Mouse (Mus musculus): ENCODE results near the gene Mtss1l. TPM values are rescaled to one million over a fixed set of nuclear protein-coding genes. Genes with fewer than 3 reads are reported as not detected.
"Not testable (repeated sequence)": the region's sequence is repeated elsewhere in the genome, so short reads cannot be mapped to it uniquely, and the experiment has no call there.

Gene Mtss1l
- total RNA-seq, 2 experiments from 2014 or later = 196 to 205 TPM

DNA sequence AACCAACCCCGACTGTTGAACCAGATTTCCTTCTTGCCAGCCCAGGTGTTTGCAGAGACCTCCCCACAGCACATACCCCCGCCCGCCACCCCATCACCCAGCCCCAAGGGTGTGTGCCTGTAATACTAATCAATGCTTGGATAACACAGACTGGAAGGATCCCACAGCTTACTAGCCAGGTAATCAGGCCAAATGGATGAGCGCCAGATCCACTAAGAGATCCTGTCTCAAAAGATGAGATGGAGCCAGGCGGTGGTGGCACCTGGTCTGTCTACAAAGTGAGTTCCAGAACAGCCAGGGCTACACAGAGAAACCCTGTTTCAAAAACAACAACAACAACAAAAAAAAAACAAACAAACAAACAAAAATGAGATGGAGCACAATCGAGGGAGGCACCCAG is 46.0 kb downstream of the Mtss1l start:
- DNase-seq (ENCODE audit: low spot score in 2 of 2) = no peak
- intact Hi-C loops (cut with DNase I) = no loop called here

DNA sequence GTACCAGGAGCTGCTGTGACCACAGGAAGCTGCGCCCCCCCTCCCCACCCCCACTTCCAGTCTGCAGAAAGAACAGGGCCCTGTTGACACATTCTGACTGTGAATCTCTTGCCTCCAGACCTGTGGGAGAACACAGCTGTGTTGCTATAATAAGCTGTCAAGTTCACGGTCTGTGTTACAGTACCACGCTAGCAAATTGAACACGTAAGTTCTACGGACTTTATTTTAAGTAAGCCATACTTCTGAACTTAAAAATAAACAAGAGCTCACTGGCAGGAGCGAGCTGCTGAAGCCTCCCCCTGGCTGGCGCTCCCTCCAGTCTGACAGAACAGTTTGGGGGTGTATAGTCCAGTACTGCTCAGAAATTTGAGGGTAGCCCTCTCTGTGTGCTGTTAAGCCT is 51.2 kb downstream of the Mtss1l start:
- intact Hi-C loops (cut with DNase I) = no loop called here
- DNase-seq (ENCODE audit: low spot score in 2 of 2) = peak; percentile 28 to 53

GRCm38 (mm10) chr8:110774047-110774446 is 52.8 kb downstream of the Mtss1l start:
- intact Hi-C loops (cut with DNase I) = no loop called here
- no peak for DNase-seq (ENCODE audit: low spot score in 2 of 2)

- intact Hi-C loops (cut with DNase I) = no loop called here
- no peak for DNase-seq (ENCODE audit: low spot score in 2 of 2)
These were observed 53.4 kb downstream of the Mtss1l start for GRCm38 (mm10) chr8:110774725-110775124.

GRCm38 (mm10) chr8:110775316-110775715 is 54.0 kb downstream of the Mtss1l start:
- DNase-seq (ENCODE audit: low spot score in 2 of 2) = no peak

DNA sequence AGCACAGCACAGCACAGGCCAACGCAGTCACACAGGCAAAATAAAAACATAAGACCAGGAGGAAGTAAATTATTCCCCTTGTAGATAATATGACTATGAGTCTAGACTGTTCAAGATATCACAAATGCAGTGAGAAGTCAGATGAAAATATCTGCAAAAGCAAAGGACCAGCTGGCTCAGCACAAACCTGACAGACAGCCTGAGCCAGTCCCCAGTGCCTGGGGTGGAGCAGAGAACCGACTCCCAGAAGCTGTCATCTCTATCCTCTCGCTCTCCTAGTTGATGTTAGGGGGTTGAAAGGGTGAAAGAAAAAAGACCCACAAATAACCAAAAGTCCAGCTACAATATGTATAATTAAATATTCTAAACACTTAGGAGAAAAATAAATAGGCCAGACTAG is 54.4 kb downstream of the Mtss1l start:
- DNase-seq (ENCODE audit: low spot score in 2 of 2) = no peak
- intact Hi-C loops (cut with DNase I) = no loop called here

More at GRCm38 (mm10) chr8:110775316-110775715, 54.0 kb downstream of the Mtss1l start:
- intact Hi-C loops (cut with DNase I) = no loop called here

DNA sequence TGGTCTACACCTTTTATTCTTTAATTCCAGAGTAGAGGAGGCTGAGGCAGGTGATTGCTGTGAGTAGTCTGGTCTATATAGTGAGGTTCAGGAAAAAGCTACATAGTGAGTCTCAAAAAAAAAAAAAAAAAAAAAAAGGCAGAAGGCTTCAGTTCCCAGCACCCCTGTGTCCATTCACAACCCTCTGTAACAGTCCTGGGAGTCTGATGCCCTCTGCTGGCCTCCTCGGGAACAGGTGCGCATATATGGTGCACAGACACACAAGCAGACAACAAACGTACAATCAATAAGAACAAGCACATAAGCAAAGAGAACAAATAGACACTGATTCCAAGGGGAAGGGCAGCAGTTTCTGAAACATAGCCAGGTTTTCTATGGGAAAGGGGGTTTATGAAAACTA is 55.1 kb downstream of the Mtss1l start:
- intact Hi-C loops (cut with DNase I) = no loop called here
- DNase-seq (ENCODE audit: low spot score in 2 of 2) = no peak

DNA sequence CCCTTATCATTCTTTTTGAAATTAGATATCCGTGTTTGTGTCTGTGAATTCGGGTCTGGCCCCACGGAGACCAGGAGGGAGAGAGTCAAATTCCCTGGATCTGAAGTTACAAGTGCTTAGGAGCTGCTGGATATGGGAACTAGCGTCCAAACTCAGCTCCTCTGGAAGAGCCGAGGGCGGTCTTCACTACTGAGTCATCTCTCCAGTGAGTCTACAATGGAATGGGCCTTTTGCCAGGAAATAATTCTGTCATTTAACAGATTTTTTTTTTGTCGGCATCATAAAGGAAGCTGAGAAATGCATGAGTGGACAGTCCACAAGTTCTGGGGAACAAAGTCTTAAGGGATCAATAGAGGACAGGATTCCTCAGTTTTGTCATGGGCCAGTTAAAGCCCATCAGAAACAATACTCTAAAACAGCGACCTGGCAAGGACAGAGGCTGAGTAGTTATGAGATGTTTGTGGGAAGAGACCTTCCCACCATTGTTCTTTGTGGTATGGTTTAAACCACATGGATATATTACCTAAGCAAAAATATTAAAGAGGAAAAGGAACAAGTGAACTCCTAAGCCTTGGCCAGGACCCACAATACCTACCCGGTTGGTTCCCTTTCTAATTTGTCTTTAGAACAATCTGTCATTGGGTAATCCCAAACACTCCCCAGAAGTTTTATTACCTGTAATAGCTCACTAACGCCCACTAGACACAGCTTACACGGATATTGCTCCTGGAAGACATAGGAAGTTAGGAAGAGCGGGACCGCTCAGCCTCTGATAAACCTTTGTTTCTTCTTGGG is 58.8 kb downstream of the Mtss1l start:
- intact Hi-C loops (cut with DNase I) = no loop called here
- no peak for DNase-seq (ENCODE audit: low spot score in 2 of 2)

DNA sequence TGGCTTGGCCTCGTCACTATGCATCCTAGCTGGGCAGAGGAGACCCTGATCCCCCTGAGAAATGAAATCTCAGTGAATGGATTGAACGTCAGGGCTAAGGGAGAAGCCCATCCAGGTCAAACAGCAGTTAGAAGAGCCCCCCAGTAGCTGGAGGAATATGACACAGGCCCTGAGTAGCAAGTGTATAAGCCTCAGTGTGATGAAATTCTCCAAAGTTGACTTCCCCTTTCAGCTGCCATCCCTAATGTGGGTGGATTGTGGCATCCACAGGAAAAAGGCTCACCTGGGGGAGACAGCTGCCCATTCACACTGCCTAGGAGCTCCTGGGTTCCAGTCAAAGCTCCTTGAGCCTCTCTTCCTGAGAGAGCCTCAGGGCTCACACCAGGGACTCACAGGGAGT is 64.1 kb downstream of the Mtss1l start:
- intact Hi-C loops (cut with DNase I) = no loop called here
- DNase-seq (ENCODE audit: low spot score in 2 of 2) = no peak

GRCm38 (mm10) chr8:110786501-110786900 is 65.2 kb downstream of the Mtss1l start:
- intact Hi-C loops (cut with DNase I); DNase-seq (ENCODE audit: low spot score in 2 of 2): not testable (repeated sequence)

DNA sequence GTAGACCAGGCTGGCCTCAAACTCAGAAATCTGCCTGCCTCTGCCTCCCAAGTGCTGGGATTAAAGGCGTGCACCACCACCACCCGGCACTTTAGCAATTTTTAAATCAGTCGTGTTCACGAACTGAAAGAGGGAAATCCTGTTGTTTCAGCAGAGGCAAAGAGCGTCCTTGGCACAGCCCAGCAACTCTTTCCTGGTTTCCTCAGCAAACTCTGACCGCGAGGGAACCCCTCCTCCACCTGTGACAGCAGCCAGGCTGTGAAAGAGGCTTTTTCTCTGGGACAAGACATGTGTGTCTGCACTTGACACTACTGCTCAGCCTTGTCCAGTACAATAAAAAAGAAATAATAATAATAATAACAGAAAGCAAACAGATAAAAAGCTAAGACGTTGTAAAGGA is 65.7 kb downstream of the Mtss1l start:
- intact Hi-C loops (cut with DNase I) = no loop called here
- no peak for DNase-seq (ENCODE audit: low spot score in 2 of 2)

GRCm38 (mm10) chr8:110787411-110787954 is 66.2 kb downstream of the Mtss1l start:
- no peak for DNase-seq (ENCODE audit: low spot score in 2 of 2)
- intact Hi-C loops (cut with DNase I) = no loop called here

DNA sequence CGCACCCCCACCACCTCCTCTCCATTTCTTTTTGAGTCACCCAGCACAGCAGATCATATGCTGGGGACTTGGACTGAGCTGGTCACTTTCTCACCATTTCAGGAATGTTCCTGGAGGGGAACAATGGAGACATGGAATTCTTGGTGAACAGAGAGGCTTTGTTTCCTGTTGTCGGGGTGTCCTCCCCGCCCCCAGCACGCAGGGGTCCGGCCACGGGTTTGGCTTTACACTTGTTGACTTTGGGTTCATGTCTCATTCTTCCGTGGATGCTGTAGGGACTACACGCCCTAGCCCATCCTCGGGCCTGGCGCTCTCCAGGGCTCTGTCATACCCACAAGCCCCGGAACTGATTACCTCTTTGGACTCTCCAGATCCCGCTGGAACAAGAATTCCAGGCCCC is 67.7 kb downstream of the Mtss1l start:
- intact Hi-C loops (cut with DNase I) = no loop called here
- DNase-seq (ENCODE audit: low spot score in 2 of 2) = no peak

GRCm38 (mm10) chr8:110789571-110789970 is 68.3 kb downstream of the Mtss1l start:
- no peak for DNase-seq (ENCODE audit: low spot score in 2 of 2)

DNA sequence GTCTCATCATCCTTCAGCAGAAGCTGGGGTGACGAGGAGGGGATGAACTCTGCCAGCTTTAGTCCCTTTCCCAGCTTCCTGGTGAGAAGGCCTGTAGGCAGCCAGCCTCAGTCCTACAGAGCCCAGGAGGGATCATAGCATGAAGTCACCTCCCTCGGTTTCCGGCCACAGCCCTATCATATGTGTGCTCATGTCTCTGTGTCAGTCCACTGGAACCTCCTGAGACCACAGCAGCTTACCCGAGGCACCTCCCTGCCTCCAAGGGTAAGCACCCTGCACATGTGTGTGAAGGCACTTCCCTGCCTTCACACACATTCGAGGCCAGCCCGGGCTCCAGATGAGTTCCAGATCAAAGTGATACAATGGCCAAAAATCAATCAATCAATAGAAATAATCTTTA is 69.0 kb downstream of the Mtss1l start:
- intact Hi-C loops (cut with DNase I) = no loop called here
- DNase-seq (ENCODE audit: low spot score in 2 of 2) = no peak

More at GRCm38 (mm10) chr8:110789571-110789970, 68.3 kb downstream of the Mtss1l start:
- intact Hi-C loops (cut with DNase I) = no loop called here

Other genes with a start within 250 kb of the Mtss1l start
- 10 to 100 TPM; 23.6 to 24.1 TPM for gene Vac14, start 102.9 kb upstream of the Mtss1l start, total RNA-seq (2021)
- 100 to 1,000 TPM; 103 to 107 TPM for gene Il34, start 84.4 kb downstream of the Mtss1l start, total RNA-seq (2021)
- gene Cog4, start 125.1 kb downstream of the Mtss1l start, total RNA-seq (2021) = 10 to 100 TPM; 51.7 to 61.4 TPM
- 10 to 100 TPM; 57.9 to 65.3 TPM for gene Sf3b3, start 125.3 kb downstream of the Mtss1l start, total RNA-seq (2021)
- 10 to 100 TPM; 17.2 to 21.7 TPM for gene Fuk, start 181.0 kb downstream of the Mtss1l start, total RNA-seq (2021)
- 10 to 100 TPM; 93.3 to 94.1 TPM for gene St3gal2, start 198.4 kb downstream of the Mtss1l start, total RNA-seq (2021)